Mouse (Mus musculus) stomach, postnatal 0 days (tissue): ENCODE measurements at regions not wholly inside any gene's neighbourhood (a gene's known extent, or its start where the extent isn't known, plus 50 kb on each side); places are given as distances from the start of the nearest gene placed in this dataset.

ENCODE experiments used
- ATAC-seq: fragments of 200-750 bp; cut with Nextera tagmentation; 2 replicates; pipeline ENCODE4 v1.8.0; 2017; ENCODE audit not compliant: low FRiP score, low TSS enrichment
- DNase-seq: peaks from one replicate; pipeline ENCODE4 v3.0.0-alpha.2; 2016; ENCODE audit warnings: low spot score
- H3K27ac ChIP-seq: fragments of 300-500 bp; sonication (generic); replicated peaks from 2 replicates; pipeline ENCODE4 v1.5.1; 2014; ENCODE audit warnings: mild to moderate bottlenecking, control low read depth
- H3K27me3 ChIP-seq: fragments of 300-500 bp; sonication (generic); 2 replicates; pipeline ENCODE4 v1.6.1; 2014; ENCODE audit warnings: low read length; ENCODE audit not compliant: control insufficient read depth, insufficient read depth
- H3K36me3 ChIP-seq: fragments of 300-500 bp; sonication (generic); 2 replicates; pipeline ENCODE4 v1.6.1; 2014; ENCODE audit warnings: low read length, mixed read lengths; ENCODE audit not compliant: control insufficient read depth, insufficient read depth
- H3K4me1 ChIP-seq: fragments of 300-500 bp; sonication (generic); replicated peaks from 2 replicates; pipeline ENCODE4 v1.6.1; 2014; ENCODE audit warnings: antibody characterized with exemption; ENCODE audit not compliant: control insufficient read depth, insufficient read depth
- H3K4me2 ChIP-seq: fragments of 300-500 bp; sonication (generic); replicated peaks from 2 replicates; pipeline ENCODE4 v1.6.1; 2014; ENCODE audit warnings: low read depth, mild to moderate bottlenecking, control low read depth, moderate library complexity
- H3K4me3 ChIP-seq: fragments of 300-500 bp; sonication (generic); 2 replicates; pipeline ENCODE4 v1.5.1; 2014; ENCODE audit warnings: low read depth, low read length, control low read depth
- H3K9ac ChIP-seq: fragments of 300-500 bp; sonication (generic); 2 replicates; pipeline ENCODE4 v1.6.1; 2014; ENCODE audit warnings: mild to moderate bottlenecking, low read length, control low read depth, mixed read lengths
- H3K9me3 ChIP-seq: fragments of 300-500 bp; sonication (generic); 2 replicates; pipeline ENCODE4 v1.6.1; 2016; ENCODE audit warnings: low read length; ENCODE audit not compliant: control insufficient read depth
- CTCF ChIP-seq: IDR thresholded peaks from 2 replicates; pipeline ENCODE4 v1.5.1; 2016; ENCODE audit warnings: antibody characterized with exemption, low read depth, mild to moderate bottlenecking, moderate library complexity
- EP300 ChIP-seq: optimal IDR thresholded peaks from 2 replicates; pipeline ENCODE3; 2016; ENCODE audit warnings: antibody characterized with exemption
- WGBS: fragments of 180-500 bp; shearing (Covaris S2); extraction: QIAGEN DNeasy Blood & Tissue Kit; methylation state at CpG from one replicate; pipeline ENCODE4 v1.1.7; 2014; 5-methylcytosine and 5-hydroxymethylcytosine counted together

- no peaks in the 10 kb centered on the region for H3K27me3 ChIP-seq
- TF ChIP-seq CTCF, result no peak
- 83% methylated on average over 3 of the region's 3 CpGs for WGBS
- no peak for ATAC-seq
- DNase-seq, result no peak
- H3K9ac ChIP-seq, result no peak overlapping the region
- no peak overlapping the region for H3K27ac ChIP-seq
- H3K4me1 ChIP-seq, result no peaks in the 10 kb centered on the region
- no peak overlapping the region for H3K4me3 ChIP-seq
- no peaks in the 10 kb centered on the region for H3K36me3 ChIP-seq
- no peak overlapping the region for H3K4me2 ChIP-seq
- H3K9me3 ChIP-seq, result no peaks in the 10 kb centered on the region
These were observed 126.1 kb upstream of the Il15 start for GRCm38 (mm10) chr8:82529153-82529552.

- no peak for TF ChIP-seq CTCF
- DNase-seq (peak; percentile 15), ATAC-seq (no peak)
- H3K9ac ChIP-seq, result no peak overlapping the region
- no peak overlapping the region for H3K27ac ChIP-seq
- no peaks in the 10 kb centered on the region for H3K4me1 ChIP-seq
- no peaks in the 10 kb centered on the region for H3K27me3 ChIP-seq
- no peak overlapping the region for H3K4me2 ChIP-seq
- WGBS, result 91% methylated on average over 14 of the region's 14 CpGs
- no peak overlapping the region for H3K4me3 ChIP-seq
- no peaks in the 10 kb centered on the region for H3K9me3 ChIP-seq
- no peaks in the 10 kb centered on the region for H3K36me3 ChIP-seq
These were observed 120.8 kb upstream of the Il15 start for GRCm38 (mm10) chr8:82523866-82524265.

- DNase-seq, result no peak
- 52% methylated on average over 2 of the region's 2 CpGs for WGBS
- Histone ChIP-seq H3K27me3 (no peaks in the 10 kb centered on the region), H3K4me2 (no peak overlapping the region), H3K36me3 (no peaks in the 10 kb centered on the region), H3K9ac (no peak overlapping the region), H3K4me3 (no peak overlapping the region), H3K4me1 (no peaks in the 10 kb centered on the region), H3K27ac (no peak overlapping the region), H3K9me3 (no peaks in the 10 kb centered on the region)
- no peak for ATAC-seq
- TF ChIP-seq CTCF, result no peak
- TF ChIP-seq EP300, result no peak
These were observed 95.5 kb upstream of the Il15 start for GRCm38 (mm10) chr8:82498496-82498895.

GRCm38 (mm10) chr8:82477856-82478255 is 74.8 kb upstream of the Il15 start:
- Histone ChIP-seq H3K4me3 (no peak overlapping the region), H3K27me3 (no peaks in the 10 kb centered on the region), H3K36me3 (no peaks in the 10 kb centered on the region), H3K9me3 (no peaks in the 10 kb centered on the region), H3K4me2 (no peak overlapping the region), H3K9ac (no peak overlapping the region), H3K27ac (no peak overlapping the region), H3K4me1 (no peaks in the 10 kb centered on the region)
- DNase-seq (no peak), ATAC-seq (no peak)
- WGBS, result 15% methylated on average over 5 of the region's 5 CpGs
- no peak for TF ChIP-seq EP300
- no peak for TF ChIP-seq CTCF

GRCm38 (mm10) chr8:82477426-82477769 is 74.4 kb upstream of the Il15 start:
- no peak for ATAC-seq
- DNase-seq, result no peak
- Histone ChIP-seq H3K27ac (no peak overlapping the region), H3K27me3 (no peaks in the 10 kb centered on the region), H3K36me3 (no peaks in the 10 kb centered on the region), H3K4me2 (no peak overlapping the region), H3K9me3 (no peaks in the 10 kb centered on the region), H3K4me3 (no peak overlapping the region), H3K4me1 (no peaks in the 10 kb centered on the region), H3K9ac (no peak overlapping the region)
- 11% methylated on average over 2 of the region's 2 CpGs for WGBS
- TF ChIP-seq CTCF (no peak), EP300 (no peak)

- H3K4me2 ChIP-seq, result no peak overlapping the region
- no peaks in the 10 kb centered on the region for H3K36me3 ChIP-seq
- ATAC-seq, result no peak
- H3K27me3 ChIP-seq, result no peaks in the 10 kb centered on the region
- no peak for DNase-seq
- no peaks in the 10 kb centered on the region for H3K9me3 ChIP-seq
- H3K27ac ChIP-seq, result no peak overlapping the region
- no peak overlapping the region for H3K9ac ChIP-seq
- H3K4me3 ChIP-seq, result no peak overlapping the region
- no peaks in the 10 kb centered on the region for H3K4me1 ChIP-seq
- 47% methylated on average over 7 of the region's 7 CpGs for WGBS
- no peak for TF ChIP-seq CTCF
These were observed 73.8 kb upstream of the Il15 start for GRCm38 (mm10) chr8:82476708-82477425.
